Mouse (Mus musculus) macrophage (primary cell): Measurements from ENCODE around the gene Adcy10. TPM values are rescaled to one million over a fixed set of nuclear protein-coding genes. Genes with fewer than 3 reads are reported as not detected.

Source experiments
- polyA plus RNA-seq: library from polyadenylated mRNA; stranded (reverse); fragments of 250-400 nt; gene quantifications from 3 replicates; pipeline ENCODE4 v1.2.4, GENCODE M21; 2018; ENCODE audit warnings: inconsistent platforms

Gene Adcy10
- polyA plus RNA-seq, 1 experiment from 2014 or later = not detected

Other genes with a start within 250 kb of the Adcy10 start
- gene Tiprl, start 248.2 kb upstream of the Adcy10 start, polyA plus RNA-seq = 26.1 to 37.4 TPM (median 30.3 TPM) in 3 replicates
- gene Gpr161, start 189.4 kb upstream of the Adcy10 start, polyA plus RNA-seq = not detected in 3 replicates
- 16.1 to 28.0 TPM (median 24.8 TPM) in 3 replicates for gene Dcaf6, start 24.7 kb upstream of the Adcy10 start, polyA plus RNA-seq
- 25.8 to 66.2 TPM (median 51.3 TPM) in 3 replicates for gene Mpc2, start 24.5 kb upstream of the Adcy10 start, polyA plus RNA-seq
- 7.1 to 11.1 TPM (median 9.0 TPM) in 3 replicates for gene Mpzl1, start 149.4 kb downstream of the Adcy10 start, polyA plus RNA-seq
- gene Rcsd1, start 224.6 kb downstream of the Adcy10 start, polyA plus RNA-seq = 32.5 to 46.6 TPM (median 34.4 TPM) in 3 replicates